Mouse (Mus musculus): ENCODE measurements around the gene Ccnjl.
A peak's percentile ranks its signal among the peaks of the same experiment; 100 is the strongest.

DNA sequence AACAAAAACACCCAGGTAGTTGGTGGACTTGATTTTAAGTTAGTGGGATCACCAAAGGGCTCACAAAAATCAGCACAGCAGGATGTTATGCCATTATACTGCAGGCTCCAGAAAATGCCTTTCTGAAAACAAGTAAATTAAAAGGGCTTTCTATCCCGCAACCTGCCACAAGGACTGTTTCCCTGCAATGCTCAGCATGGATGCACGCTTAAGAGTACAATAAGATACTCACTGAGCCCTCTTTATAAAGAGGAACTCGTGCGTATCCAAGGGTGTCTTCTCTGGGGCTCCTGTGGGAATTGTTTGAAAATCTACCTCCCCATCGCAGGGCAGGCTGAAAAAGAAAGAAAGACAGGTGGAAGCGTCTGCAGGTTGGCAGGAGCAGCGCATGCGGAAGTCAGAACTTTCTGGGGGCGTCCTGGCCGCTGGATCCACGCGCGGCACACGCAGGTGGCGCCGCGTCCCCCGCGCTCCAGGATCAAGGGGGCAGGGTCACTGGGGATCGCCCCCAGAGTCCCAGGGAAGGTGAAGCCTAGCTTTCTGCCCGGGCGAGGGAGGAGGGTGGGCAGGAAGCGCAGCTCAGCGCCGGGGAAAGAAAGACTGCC is 404 bp upstream of the Ccnjl start:
- TF ChIP-seq POLR2A (IDR thresholded peaks at IDR 0.05; ENCODE audit: extremely low read depth, insufficient read depth, low read length) (0 out of 2 replicates have a peak, but pooled peaks have one; percentile 28), CTCF (IDR thresholded peaks at IDR 0.05; ENCODE audit: extremely low read depth, insufficient read depth, low read length) (no peak)

Measured in cortical plate, adult 2 months (tissue).